Mouse (Mus musculus): ENCODE data around the gene Adgrl3. TPM values are rescaled to one million over a fixed set of nuclear protein-coding genes. Genes with fewer than 3 reads are reported as not detected.

The Adgrl3 gene
- polyA plus RNA-seq, 1 experiment from 2014 or later, result 2.0 TPM

DNA sequence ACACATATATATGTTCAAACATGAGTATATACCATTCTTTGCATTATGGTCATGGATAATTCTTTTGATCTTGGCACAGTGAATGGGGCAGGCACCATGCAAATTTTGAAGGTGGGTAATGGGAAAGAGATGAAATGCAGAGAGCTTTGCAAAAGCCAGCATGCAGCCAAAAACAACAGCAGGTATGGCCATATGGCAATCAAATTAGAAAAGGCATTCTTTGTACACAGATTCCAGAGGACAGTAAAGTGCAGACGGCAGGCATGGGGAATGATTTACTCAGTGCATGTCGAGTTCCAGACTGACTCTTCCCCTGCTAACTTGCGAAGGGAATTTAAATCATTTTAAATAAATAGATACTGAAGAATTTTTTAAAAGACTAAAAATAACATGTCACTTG is 716.1 kb downstream of the Adgrl3 start:
- Histone ChIP-seq H3K4me2 (no peak overlapping the region), H3K9ac (no peak overlapping the region), H3K4me1 (replicated peaks) (no peaks in the 10 kb centered on the region), H3K36me3 (no peaks in the 10 kb centered on the region), H3K27me3 (no peaks in the 10 kb centered on the region), H3K9me3 (replicated peaks) (no peaks in the 10 kb centered on the region), H3K27ac (no peak overlapping the region), H3K4me3 (replicated peaks) (no peak overlapping the region)
- DNase-seq, result no peak
- WGBS (ENCODE audit: insufficient replicate concordance), result 53% methylated on average over 3 of the region's 3 CpGs
- no peak for ATAC-seq (ENCODE audit: low read depth)

DNA sequence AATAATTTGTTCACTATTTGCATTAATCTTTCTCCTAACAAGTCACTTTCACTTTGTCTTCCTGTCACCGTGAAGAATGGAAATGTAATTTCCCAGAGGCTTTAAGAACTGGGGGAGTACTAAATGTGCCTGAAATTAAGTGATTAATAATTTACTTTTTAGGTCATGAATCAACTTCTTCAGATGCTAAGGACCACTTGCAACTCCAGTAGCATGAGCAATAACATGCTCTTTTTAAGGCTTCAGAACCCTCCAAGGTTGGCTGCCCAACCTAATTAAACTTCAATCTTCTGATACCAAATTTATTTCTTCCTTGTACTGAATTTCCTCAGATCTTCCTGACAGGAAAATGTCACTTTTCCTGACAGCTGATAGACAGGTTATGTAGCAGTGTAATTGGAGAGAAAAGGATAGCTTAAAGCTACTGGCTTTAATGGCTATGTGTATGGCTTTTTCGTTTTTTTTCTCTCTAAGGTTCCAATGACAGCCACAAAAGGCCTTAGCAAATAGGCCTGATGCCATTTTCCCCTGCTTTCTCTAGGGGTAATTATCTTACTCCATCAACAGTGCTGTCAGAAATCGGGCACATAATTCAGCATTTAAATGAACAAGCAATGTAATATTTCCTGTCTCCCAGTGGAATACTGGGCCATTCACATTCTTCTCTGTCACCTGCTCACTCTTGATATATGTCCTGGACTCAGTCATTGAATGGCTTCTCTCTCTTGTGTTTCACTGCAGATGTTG is 718.5 kb downstream of the Adgrl3 start:
- ATAC-seq (ENCODE audit: low read depth), result no peak
- 52% methylated on average over 3 of the region's 3 CpGs for WGBS (ENCODE audit: insufficient replicate concordance)

DNA sequence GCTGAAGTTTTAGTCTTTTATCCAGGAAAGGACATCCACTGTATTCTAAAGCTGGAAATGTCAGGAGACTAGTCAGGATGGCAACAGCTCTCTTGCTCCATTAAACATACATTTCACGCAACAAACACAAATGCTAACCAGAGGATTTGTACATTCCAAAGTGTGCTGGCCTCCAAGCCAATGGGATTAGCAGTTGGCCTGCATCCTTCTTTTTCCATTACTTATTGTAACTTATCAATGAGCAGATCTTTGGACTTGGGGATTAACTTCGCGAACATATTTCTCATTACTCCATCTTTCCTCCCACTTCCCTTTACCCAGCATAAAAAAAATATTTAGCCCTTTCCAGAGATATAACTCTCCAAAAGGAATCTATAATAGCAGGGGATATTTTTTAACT is 732.5 kb downstream of the Adgrl3 start:
- H3K27ac ChIP-seq, result no peak overlapping the region
- WGBS (ENCODE audit: insufficient replicate concordance), result 78% methylated on average over 3 of the region's 3 CpGs
- no peaks in the 10 kb centered on the region for H3K9me3 ChIP-seq (replicated peaks)
- no peaks in the 10 kb centered on the region for H3K36me3 ChIP-seq
- DNase-seq (no peak), ATAC-seq (ENCODE audit: low read depth) (no peak)
- H3K4me1 ChIP-seq (replicated peaks), result no peaks in the 10 kb centered on the region
- H3K9ac ChIP-seq, result no peak overlapping the region
- no peak overlapping the region for H3K4me3 ChIP-seq (replicated peaks)
- no peaks in the 10 kb centered on the region for H3K27me3 ChIP-seq
- H3K4me2 ChIP-seq, result no peak overlapping the region

More for the DNA sequence above, 718.5 kb downstream of the Adgrl3 start:
- H3K36me3 ChIP-seq, result no peaks in the 10 kb centered on the region
- H3K4me2 ChIP-seq, result no peak overlapping the region
- H3K27me3 ChIP-seq, result no peaks in the 10 kb centered on the region
- no peaks in the 10 kb centered on the region for H3K9me3 ChIP-seq (replicated peaks)
- H3K9ac ChIP-seq, result no peak overlapping the region
- no peak overlapping the region for H3K4me3 ChIP-seq (replicated peaks)
- DNase-seq, result no peak
- H3K4me1 ChIP-seq (replicated peaks), result no peaks in the 10 kb centered on the region
- H3K27ac ChIP-seq, result no peak overlapping the region

DNA sequence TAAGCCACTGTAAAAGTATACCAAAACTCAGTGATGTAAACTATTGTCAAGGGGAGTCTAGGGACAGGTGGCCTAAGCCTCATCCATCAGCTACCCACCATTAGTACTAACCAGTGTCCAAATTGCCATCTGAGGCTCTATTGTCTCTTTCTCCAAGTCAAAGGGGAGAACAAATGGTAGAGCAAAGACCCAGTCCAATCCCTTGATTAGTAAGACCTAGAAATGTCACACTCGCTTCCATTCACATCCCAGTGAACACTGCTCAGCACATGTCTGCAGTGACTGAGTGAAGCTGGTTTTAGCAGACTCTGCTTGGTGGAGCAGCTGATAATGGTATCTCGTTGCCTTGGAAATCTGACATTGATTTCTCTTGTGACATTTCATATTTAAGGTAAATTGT is 735.8 kb downstream of the Adgrl3 start:
- no peaks in the 10 kb centered on the region for H3K4me1 ChIP-seq (replicated peaks)
- DNase-seq (no peak), ATAC-seq (ENCODE audit: low read depth) (no peak)
- H3K4me3 ChIP-seq (replicated peaks), result no peak overlapping the region
- H3K27me3 ChIP-seq, result no peaks in the 10 kb centered on the region
- no peak overlapping the region for H3K27ac ChIP-seq
- 52% methylated on average over 2 of the region's 2 CpGs for WGBS (ENCODE audit: insufficient replicate concordance)
- no peaks in the 10 kb centered on the region for H3K36me3 ChIP-seq
- no peak overlapping the region for H3K9ac ChIP-seq
- no peak overlapping the region for H3K4me2 ChIP-seq
- H3K9me3 ChIP-seq (replicated peaks), result no peaks in the 10 kb centered on the region

DNA sequence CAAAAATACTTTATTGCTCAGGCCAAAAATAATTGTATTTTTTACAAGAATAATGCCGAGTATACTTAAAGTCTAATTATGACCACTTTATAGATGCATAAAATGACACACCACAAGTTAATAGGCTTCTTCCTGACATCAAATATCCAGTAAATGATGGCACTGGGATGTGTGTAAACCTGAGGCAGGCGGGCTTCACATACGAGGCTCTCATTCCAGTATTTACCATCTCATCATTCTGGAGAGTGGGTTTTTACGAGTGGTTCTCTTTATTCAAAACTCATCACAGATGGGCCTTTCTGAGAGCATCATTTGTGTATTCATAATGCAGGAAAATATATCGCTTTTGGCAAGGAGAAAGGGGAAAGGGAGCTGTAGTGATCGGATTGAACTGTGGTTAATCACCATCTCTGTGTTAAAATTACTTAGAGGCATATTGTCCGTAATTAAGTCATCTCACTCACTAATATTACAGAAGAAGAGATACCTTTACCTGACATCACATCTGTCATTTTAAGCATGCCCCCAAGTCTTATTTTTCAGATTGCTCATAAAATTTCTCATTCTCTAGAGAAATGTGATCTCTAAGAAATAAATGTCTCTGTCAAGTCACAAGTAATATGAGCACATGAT is 737.3 kb downstream of the Adgrl3 start:
- H3K4me3 ChIP-seq (replicated peaks), result no peak overlapping the region
- no peak overlapping the region for H3K27ac ChIP-seq
- 68% methylated on average over 7 of the region's 7 CpGs for WGBS (ENCODE audit: insufficient replicate concordance)
- H3K27me3 ChIP-seq, result no peaks in the 10 kb centered on the region
- ATAC-seq (ENCODE audit: low read depth) (no peak), DNase-seq (no peak)
- H3K4me2 ChIP-seq, result no peak overlapping the region
- H3K9me3 ChIP-seq (replicated peaks), result no peaks in the 10 kb centered on the region
- H3K9ac ChIP-seq, result no peak overlapping the region
- no peaks in the 10 kb centered on the region for H3K4me1 ChIP-seq (replicated peaks)
- H3K36me3 ChIP-seq, result no peaks in the 10 kb centered on the region

DNA sequence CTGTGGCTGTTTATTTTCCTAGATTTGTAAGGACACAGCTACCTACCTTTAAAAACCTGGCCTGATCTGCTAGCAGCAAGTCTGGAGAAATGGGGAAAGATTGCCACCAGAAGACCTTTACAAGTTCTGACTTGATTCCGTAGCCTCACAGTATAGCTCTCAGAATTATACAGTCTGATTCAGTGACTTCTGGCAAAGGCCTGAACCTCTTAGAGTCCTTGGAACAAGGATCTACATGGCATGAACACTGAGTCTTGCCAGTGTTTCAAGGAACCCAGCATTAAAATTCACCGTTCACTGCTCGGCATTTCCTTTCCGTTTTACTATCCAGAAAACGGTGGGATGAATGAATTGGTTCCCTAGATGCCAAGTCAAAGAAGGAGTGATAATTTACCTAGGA is 756.3 kb downstream of the Adgrl3 start:
- 80% methylated on average over 5 of the region's 5 CpGs for WGBS (ENCODE audit: insufficient replicate concordance)
- no peak overlapping the region for H3K4me3 ChIP-seq (replicated peaks)
- ATAC-seq (ENCODE audit: low read depth) (no peak), DNase-seq (no peak)
- H3K27me3 ChIP-seq, result no peaks in the 10 kb centered on the region
- no peaks in the 10 kb centered on the region for H3K9me3 ChIP-seq (replicated peaks)
- H3K27ac ChIP-seq, result no peak overlapping the region
- H3K36me3 ChIP-seq, result no peaks in the 10 kb centered on the region
- no peak overlapping the region for H3K4me2 ChIP-seq
- no peaks in the 10 kb centered on the region for H3K4me1 ChIP-seq (replicated peaks)
- H3K9ac ChIP-seq, result no peak overlapping the region

DNA sequence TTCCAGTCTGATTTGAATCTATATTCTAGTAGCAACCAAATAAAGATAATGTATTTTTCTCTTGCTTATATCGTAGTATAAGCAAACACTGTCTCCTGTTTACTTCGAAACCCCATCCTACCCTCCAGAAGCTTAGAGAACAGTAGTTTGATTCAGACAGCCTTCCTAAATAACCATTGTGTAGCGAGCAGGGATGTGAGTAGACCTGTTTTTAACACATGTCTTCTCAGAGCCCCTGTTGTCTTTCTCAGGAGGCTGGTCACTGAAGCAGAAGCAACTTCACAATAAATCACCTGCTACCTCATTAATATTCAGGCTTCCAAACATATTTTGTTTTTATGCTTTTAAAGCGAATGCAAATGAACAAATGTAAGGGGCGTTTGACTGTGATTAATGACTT is 756.8 kb downstream of the Adgrl3 start:
- Histone ChIP-seq H3K27ac (no peak overlapping the region), H3K4me3 (replicated peaks) (no peak overlapping the region), H3K9me3 (replicated peaks) (no peaks in the 10 kb centered on the region), H3K4me2 (no peak overlapping the region), H3K4me1 (replicated peaks) (no peaks in the 10 kb centered on the region), H3K9ac (no peak overlapping the region), H3K36me3 (no peaks in the 10 kb centered on the region), H3K27me3 (no peaks in the 10 kb centered on the region)
- DNase-seq (no peak), ATAC-seq (ENCODE audit: low read depth) (no peak)
- WGBS (ENCODE audit: insufficient replicate concordance), result 69% methylated on average over 5 of the region's 5 CpGs

DNA sequence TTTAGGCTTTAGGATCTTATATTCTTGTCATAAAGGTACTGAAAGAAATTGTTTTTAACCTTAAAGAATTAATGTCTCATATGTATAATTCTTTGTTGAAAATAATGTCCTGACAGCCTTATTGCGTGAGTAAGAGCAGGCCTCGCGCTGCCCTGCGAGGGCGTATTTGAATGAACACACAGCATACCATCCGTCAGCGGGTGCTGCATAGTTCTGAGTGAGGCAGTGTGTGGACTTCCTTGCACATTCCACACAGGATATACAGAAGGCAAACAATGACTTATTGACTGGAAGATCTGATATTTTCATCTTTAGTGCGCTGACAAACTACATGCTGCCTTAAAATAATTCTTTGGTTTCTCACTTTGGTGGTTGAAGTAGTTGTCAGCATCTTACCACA is 764.8 kb downstream of the Adgrl3 start:
- Histone ChIP-seq H3K4me1 (replicated peaks) (no peaks in the 10 kb centered on the region), H3K9ac (no peak overlapping the region), H3K4me3 (replicated peaks) (no peak overlapping the region), H3K4me2 (no peak overlapping the region), H3K27ac (no peak overlapping the region), H3K27me3 (no peaks in the 10 kb centered on the region), H3K36me3 (no peaks in the 10 kb centered on the region), H3K9me3 (replicated peaks) (no peaks in the 10 kb centered on the region)
- no peak for ATAC-seq (ENCODE audit: low read depth)
- 73% methylated on average over 8 of the region's 8 CpGs for WGBS (ENCODE audit: insufficient replicate concordance)
- DNase-seq, result no peak

DNA sequence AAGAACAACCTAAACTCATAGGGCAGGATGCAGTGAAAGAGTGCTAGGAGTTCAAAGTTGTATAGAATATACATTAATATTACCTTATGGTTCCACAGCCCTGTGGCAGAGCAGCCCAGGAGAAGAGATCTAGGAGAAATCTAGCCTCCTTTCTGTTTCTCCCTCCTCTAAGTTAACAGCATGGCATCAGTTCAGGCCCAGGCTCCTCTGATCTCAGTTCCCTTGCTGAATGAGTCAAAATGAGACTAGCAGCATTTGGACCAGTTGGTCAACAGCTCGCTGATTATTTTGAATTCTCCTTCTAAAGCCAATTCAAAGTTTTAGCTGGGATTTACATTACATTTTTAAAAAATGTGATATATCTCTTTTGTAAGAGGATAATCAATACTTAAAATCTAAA is 770.8 kb downstream of the Adgrl3 start:
- no peaks in the 10 kb centered on the region for H3K27me3 ChIP-seq
- 64% methylated on average over 1 of the region's 1 CpGs for WGBS (ENCODE audit: insufficient replicate concordance)
- H3K36me3 ChIP-seq, result no peaks in the 10 kb centered on the region
- no peak for DNase-seq
- H3K4me3 ChIP-seq (replicated peaks), result no peak overlapping the region
- ATAC-seq (ENCODE audit: low read depth), result no peak
- H3K9me3 ChIP-seq (replicated peaks), result no peaks in the 10 kb centered on the region
- no peaks in the 10 kb centered on the region for H3K4me1 ChIP-seq (replicated peaks)
- no peak overlapping the region for H3K9ac ChIP-seq
- H3K4me2 ChIP-seq, result no peak overlapping the region
- H3K27ac ChIP-seq, result no peak overlapping the region

DNA sequence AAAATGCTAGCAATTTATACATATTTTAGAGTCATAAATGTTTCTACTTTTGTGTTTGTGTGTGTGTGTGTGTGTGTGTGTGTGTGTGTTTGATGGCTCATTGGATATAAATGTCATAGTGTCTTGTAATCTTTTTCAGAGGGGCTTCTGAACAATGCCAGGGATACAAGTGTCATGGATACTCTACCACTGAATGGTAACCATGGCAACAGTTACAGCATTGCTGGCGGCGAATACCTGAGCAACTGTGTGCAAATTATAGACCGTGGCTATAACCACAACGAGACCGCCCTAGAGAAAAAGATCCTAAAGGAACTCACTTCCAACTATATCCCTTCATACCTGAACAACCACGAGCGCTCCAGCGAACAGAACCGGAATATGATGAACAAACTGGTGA is 774.2 kb downstream of the Adgrl3 start:
- 81% methylated on average over 9 of the region's 9 CpGs for WGBS (ENCODE audit: insufficient replicate concordance)
- ATAC-seq (ENCODE audit: low read depth) (no peak), DNase-seq (no peak)
- Histone ChIP-seq H3K27me3 (no peaks in the 10 kb centered on the region), H3K27ac (no peak overlapping the region), H3K36me3 (no peaks in the 10 kb centered on the region), H3K9ac (no peak overlapping the region), H3K4me1 (replicated peaks) (no peaks in the 10 kb centered on the region), H3K9me3 (replicated peaks) (no peaks in the 10 kb centered on the region), H3K4me2 (no peak overlapping the region), H3K4me3 (replicated peaks) (no peak overlapping the region)

DNA sequence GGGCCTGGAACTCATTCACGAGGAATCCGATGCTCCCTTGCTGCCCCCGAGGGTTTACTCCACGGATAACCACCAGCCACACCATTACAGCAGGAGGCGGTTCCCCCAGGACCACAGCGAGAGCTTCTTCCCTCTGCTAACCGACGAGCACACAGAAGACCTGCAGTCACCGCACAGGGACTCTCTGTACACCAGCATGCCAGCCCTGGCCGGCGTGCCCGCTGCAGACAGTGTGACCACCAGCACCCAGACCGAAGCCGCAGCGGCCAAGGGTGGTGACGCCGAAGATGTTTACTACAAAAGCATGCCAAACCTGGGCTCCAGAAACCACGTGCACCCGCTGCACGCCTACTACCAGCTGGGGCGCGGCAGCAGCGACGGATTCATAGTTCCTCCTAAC is 774.7 kb downstream of the Adgrl3 start:
- H3K9ac ChIP-seq, result no peak overlapping the region
- no peaks in the 10 kb centered on the region for H3K27me3 ChIP-seq
- H3K4me1 ChIP-seq (replicated peaks), result no peaks in the 10 kb centered on the region
- 69% methylated on average over 24 of the region's 24 CpGs for WGBS (ENCODE audit: insufficient replicate concordance)
- no peaks in the 10 kb centered on the region for H3K36me3 ChIP-seq
- no peak for ATAC-seq (ENCODE audit: low read depth)
- no peaks in the 10 kb centered on the region for H3K9me3 ChIP-seq (replicated peaks)
- H3K27ac ChIP-seq, result no peak overlapping the region
- DNase-seq, result no peak
- no peak overlapping the region for H3K4me3 ChIP-seq (replicated peaks)
- no peak overlapping the region for H3K4me2 ChIP-seq

DNA sequence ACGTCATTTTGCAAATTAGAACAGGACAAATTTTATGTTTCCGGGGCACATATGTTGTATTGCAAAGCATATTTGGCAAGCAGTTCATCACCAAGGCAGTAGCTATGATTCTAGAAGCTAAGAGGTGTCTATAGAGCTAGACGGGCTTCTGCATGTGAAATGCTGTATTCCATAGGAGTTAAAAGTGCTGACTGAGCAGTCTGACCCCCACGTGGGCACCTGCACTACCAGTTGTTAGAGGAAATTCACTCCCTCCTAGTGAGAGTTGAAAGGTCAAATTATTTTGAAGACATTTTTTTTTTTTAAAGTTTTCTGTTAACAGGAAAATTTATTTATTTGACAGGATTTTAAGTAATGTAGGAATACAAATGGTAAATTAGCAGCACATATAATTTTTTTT is 776.2 kb downstream of the Adgrl3 start:
- no peak overlapping the region for H3K9ac ChIP-seq
- H3K27me3 ChIP-seq, result no peaks in the 10 kb centered on the region
- no peak overlapping the region for H3K27ac ChIP-seq
- DNase-seq (no peak), ATAC-seq (ENCODE audit: low read depth) (no peak)
- WGBS (ENCODE audit: insufficient replicate concordance), result 62% methylated on average over 4 of the region's 4 CpGs
- no peaks in the 10 kb centered on the region for H3K36me3 ChIP-seq
- H3K4me3 ChIP-seq (replicated peaks), result no peak overlapping the region
- no peaks in the 10 kb centered on the region for H3K9me3 ChIP-seq (replicated peaks)
- no peak overlapping the region for H3K4me2 ChIP-seq
- H3K4me1 ChIP-seq (replicated peaks), result no peaks in the 10 kb centered on the region

Measured in liver, embryonic 13.5 days (tissue).